Mouse (Mus musculus): ENCODE measurements around the gene Adgrv1.

DNA sequence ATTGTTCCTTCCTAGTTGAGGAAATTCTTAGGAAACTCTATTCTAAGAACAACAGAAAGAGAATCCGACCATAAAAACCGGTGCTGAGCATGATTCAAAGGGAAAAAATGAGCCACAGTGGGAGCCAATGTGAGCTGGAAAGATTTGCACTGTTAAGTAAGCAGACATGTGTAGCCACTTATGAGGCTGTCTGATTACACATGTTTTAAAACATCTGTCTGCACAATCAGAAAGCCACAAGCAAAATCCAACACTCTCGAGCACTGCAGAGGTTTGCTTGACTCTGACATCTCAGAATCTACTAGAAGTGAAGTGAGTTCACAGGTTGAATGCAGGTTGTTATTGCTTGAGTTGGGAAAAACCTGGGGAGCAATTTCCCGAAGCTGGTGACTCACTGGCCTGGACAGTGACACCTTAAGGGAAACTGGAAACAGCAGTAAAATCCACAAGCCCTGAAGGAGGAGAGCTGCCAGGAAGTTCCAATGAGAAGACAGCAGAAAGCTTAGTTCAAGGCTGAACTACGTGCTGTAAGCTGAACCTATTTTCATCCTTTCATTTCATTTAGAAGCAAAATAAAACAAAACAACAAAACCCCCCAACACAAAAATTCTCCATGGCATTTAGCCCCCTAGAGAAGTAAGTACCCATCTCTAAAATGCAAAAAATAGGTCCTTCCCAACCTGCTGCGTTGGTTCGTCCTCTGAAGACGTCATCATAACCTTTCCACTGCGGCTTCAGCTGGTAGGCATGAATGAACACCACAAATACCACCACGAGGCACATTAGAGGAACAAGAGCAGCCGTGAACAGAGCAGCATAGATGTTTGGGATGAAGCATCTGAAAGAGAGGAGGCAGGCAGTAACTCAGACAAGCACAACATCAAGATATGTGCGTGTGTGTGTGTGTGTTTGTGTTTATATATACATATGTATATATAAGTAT is 450.7 kb downstream of the Adgrv1 start:
- TF ChIP-seq EP300 (IDR thresholded peaks at IDR 0.05; ENCODE audit: low read depth) (no peak), CTCF (IDR thresholded peaks at IDR 0.05; ENCODE audit: low read depth) (no peak)
